Mouse (Mus musculus): ENCODE results near the gene Adamts8.

DNA sequence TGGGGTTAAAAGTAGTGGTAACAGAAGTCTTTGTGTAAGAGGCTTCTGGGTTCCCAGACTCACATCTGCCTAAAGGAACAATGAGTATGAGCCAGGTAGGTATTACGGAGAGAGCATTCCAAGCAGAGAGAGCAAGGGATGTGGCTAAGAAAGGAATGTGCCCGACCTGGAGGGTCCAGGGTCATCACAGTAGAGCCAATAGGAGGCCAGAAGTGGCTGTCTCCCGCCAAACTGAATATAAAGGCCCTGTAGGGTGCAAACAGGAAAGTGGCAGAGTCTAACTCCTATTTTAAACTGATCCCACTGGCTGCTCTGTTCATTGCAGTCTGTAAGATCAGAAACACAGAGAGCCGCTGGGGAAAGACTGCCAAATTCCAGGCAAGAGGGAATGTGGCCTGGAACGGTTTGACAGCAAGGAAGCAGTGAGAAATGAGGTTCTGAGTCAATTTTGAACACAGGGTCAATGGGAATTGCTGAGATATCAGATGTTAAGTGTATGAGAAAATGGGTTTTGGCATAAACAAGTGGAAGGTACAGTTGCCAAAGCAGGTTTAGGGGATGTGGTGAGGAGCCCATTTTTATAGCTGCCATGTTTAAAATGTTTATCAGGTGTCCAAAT, 34.6 kb upstream of the Adamts8 start:
- TF ChIP-seq TAL1 (IDR thresholded peaks at IDR 0.05; ENCODE audit: low read length) (no peak), GATA1 (IDR thresholded peaks at IDR 0.05; ENCODE audit: low read length) (no peak)
